Mouse (Mus musculus): ENCODE data around the gene Cd44.

Cd44 gene

GRCm38 (mm10) chr2:102820225-102820711 lies 81.2 kb downstream of the Cd44 start:
- DNase-seq (ENCODE audit: low read depth, low spot score), result peak; percentile 83

- no peak for DNase-seq (ENCODE audit: low read depth, low spot score)
Measured at GRCm38 (mm10) chr2:102815289-102815809, 86.1 kb downstream of the Cd44 start.

- no peak for DNase-seq (ENCODE audit: low read depth, low spot score)
Measured at GRCm38 (mm10) chr2:102812756-102813155, 88.7 kb downstream of the Cd44 start.

- no peak for DNase-seq (ENCODE audit: low read depth, low spot score)
Measured at GRCm38 (mm10) chr2:102809436-102809835, 92.0 kb downstream of the Cd44 start.

DNA sequence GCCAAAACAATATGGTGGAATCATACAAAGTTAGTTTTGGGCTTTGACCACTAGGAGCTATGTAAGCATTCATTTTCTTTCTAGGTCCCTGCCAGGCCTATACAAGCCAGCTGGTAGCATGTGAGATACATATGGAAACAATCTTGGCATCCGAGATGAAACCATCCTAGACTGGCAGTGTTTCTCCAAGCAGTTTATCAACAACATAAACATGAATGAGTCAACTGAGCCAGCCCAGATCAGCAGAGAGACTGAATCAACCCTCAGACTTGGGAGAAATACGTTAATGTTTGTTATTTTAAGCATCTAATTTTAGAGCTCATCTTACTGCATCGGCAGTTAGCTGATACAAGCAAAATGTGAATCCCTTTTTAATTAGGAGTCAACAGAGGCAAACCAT lies 93.8 kb downstream of the Cd44 start:
- no peak for DNase-seq (ENCODE audit: low read depth, low spot score)

GRCm38 (mm10) chr2:102805761-102806496 lies 95.5 kb downstream of the Cd44 start:
- DNase-seq (ENCODE audit: low read depth, low spot score), result no peak

DNA sequence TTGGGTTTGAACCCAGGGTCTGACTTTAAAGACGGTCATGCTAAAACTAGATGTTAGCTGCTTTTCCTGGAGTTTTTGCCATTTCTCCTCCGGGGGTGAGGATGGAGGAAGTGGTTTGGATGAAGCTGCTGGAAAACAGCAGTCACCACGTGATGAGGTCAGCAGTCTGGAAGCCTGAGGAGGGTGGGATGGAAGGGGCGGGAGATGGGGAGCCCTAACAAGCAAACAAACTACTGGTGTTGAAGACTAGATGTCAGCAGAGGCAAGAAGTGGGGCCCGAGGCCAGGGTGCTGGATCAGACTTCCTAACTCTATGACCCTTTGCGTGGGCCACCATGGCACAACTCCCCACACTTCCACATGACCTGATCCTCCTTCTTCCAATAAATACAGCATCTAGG lies 96.2 kb downstream of the Cd44 start:
- no peak for DNase-seq (ENCODE audit: low read depth, low spot score)

GRCm38 (mm10) chr2:102804109-102804508 lies 97.4 kb downstream of the Cd44 start:
- peak; percentile 36 for DNase-seq (ENCODE audit: low read depth, low spot score)

DNA sequence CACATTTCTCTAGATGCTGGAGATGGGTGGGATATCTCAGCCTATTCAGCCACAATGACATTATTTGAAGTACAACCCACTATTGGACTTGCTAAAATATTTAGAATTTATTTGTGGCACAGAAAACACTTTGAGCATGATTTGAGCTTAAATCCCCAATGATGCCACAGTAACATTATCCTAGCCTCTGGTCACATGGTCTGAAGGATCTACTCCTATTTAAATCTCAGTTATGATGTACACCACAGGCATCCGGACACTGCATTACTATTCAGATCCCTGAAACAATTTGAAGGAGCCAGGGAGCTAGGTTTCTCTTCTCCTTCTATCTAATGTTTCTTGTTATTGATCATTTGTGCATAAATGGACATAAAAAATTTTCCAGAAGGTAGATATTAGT lies 99.6 kb downstream of the Cd44 start:
- no peak for DNase-seq (ENCODE audit: low read depth, low spot score)

- no peak for DNase-seq (ENCODE audit: low read depth, low spot score)
Measured at GRCm38 (mm10) chr2:102798149-102798548, 103.3 kb downstream of the Cd44 start.

- DNase-seq (ENCODE audit: low read depth, low spot score), result no peak
Measured at GRCm38 (mm10) chr2:102795034-102795433, 106.4 kb downstream of the Cd44 start.

GRCm38 (mm10) chr2:102792804-102793203 lies 108.7 kb downstream of the Cd44 start:
- DNase-seq (ENCODE audit: low read depth, low spot score), result peak; percentile 56

DNA sequence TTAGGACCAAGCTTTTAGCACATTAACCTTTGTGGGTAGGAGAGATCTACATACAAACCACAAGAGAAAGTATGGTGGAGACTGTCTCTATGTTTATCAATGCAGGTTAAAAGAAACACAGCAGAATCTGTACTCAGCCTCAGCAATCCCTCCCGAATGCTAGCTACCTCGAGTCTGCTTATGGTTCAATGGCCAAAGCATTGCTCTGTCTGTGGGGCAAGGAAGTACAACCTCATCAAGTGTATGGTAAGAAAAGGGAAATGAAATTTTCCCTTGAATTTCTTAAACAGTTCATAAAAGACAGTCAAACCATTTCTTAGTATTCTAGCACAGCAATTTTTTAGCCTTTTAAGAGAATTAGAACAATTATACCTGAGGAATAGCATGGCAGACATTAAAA lies 109.8 kb downstream of the Cd44 start:
- DNase-seq (ENCODE audit: low read depth, low spot score), result no peak

DNA sequence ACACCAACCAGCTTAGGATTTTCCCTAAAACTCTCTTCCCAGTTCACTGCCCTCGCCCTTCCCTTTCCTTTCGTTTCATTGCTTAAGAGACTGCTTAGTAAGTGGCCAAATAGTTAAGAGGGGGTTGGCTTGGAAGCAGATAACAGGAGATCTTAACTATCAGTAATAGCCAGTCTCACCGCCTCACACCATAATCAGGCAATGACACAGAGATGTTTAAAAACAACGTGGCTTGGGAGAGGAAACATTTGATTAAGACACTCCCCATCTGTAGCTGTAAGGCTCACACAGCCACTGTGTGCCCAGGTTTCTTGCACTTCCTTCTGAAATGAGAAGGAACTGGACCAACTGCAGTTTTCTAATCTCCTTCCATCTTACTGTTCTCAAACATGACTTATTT lies 115.8 kb downstream of the Cd44 start:
- no peak for DNase-seq (ENCODE audit: low read depth, low spot score)

- DNase-seq (ENCODE audit: low read depth, low spot score), result no peak
Measured at GRCm38 (mm10) chr2:102782751-102783150, 118.7 kb downstream of the Cd44 start.

- DNase-seq (ENCODE audit: low read depth, low spot score), result no peak
Measured at GRCm38 (mm10) chr2:102778208-102778607, 123.3 kb downstream of the Cd44 start.

DNA sequence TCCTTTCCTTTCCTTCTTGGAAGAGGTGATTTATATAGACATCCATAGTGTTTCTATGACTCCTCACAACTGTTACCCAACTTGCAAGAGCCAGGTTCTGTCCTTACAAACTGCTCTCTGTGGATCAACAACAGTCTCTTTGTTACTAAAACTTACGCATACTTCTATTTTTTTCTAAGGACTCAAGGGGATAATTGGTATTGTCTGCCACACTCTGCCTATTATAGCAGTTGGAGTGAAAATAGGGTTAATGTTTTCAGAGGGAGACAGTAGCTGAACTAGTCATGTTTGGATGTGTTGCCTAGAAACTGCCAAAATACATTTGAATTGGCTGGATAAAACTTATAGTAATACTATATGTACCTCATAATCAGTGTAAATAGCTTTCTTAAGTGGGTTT lies 125.9 kb downstream of the Cd44 start:
- DNase-seq (ENCODE audit: low read depth, low spot score), result no peak

- no peak for DNase-seq (ENCODE audit: low read depth, low spot score)
Measured at GRCm38 (mm10) chr2:102774700-102775099, 126.8 kb downstream of the Cd44 start.

GRCm38 (mm10) chr2:102772276-102772675 lies 129.2 kb downstream of the Cd44 start:
- no peak for DNase-seq (ENCODE audit: low read depth, low spot score)

DNA sequence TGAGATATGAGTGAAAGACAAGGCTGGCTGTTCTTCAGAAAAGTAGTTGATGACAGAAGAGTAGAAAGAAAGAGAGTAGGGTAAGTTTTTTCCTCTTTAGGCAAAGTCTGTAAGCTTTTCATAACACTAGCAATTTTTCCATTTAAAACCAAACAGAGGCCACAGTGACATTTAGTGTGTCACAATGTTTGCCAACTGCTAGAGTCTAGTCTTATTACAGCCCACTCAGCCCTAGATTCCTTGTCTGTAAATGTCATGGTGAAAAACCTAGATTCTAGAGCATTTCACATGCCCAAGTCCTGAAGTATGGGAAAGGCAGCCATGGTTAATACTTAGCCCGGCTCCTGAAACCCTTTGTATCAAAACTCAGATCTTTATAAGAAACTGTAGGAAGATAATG lies 130.2 kb downstream of the Cd44 start:
- DNase-seq (ENCODE audit: low read depth, low spot score), result no peak

- no peak for DNase-seq (ENCODE audit: low read depth, low spot score)
Measured at GRCm38 (mm10) chr2:102768267-102768666, 133.2 kb downstream of the Cd44 start.

- no peak for DNase-seq (ENCODE audit: low read depth, low spot score)
Measured at GRCm38 (mm10) chr2:102764602-102765374, 136.7 kb downstream of the Cd44 start.

GRCm38 (mm10) chr2:102763991-102764390 lies 137.5 kb downstream of the Cd44 start:
- no peak for DNase-seq (ENCODE audit: low read depth, low spot score)
